Mouse (Mus musculus): ENCODE data around the gene Jag1.

GRCm38 (mm10) chr2:137049367-137049766 is 67.1 kb downstream of the Jag1 start:
- TF ChIP-seq CHD1 (IDR thresholded peaks at IDR 0.05; ENCODE audit: low read depth, low read length) (no peak), SMC3 (IDR thresholded peaks at IDR 0.05; ENCODE audit: low read depth, low read length) (no peak)

Data from CH12.LX (cell line).